Mouse (Mus musculus) left cerebral cortex, adult 8-10 months (tissue): ENCODE measurements around the gene Ccl2. TPM values are rescaled to one million over a fixed set of nuclear protein-coding genes. Genes with fewer than 3 reads are reported as not detected.

ENCODE experiments used
- total RNA-seq, 4 experiments: library from RNA; stranded (reverse); gene quantifications; 2 replicates each; pipeline ENCODE4 v1.2.4; 2022

Gene Ccl2
- total RNA-seq, 4 experiments from 2014 or later: not detected

Other genes starting within 250 kb of the Ccl2 start
- gene 5530401A14Rik, start 174.9 kb upstream of the Ccl2 start, total RNA-seq: under 1 TPM in 3 of 4 experiments, not detected in 1; 0.09 to 0.25 (median 0.09) TPM
- 10 to 100 TPM; 60.0 to 62.0 (median 60.9) TPM for gene Asic2, start 67.1 kb upstream of the Ccl2 start, total RNA-seq
- gene Gm17268, start 3.0 kb downstream of the Ccl2 start, total RNA-seq: not detected
- gene Ccl7, start 10.1 kb downstream of the Ccl2 start, total RNA-seq: not detected
- under 1 TPM in 2 of 4 experiments, not detected in 2; 0.49 to 0.62 TPM for gene Ccl11, start 22.3 kb downstream of the Ccl2 start, total RNA-seq
- 1 to 10 TPM in 1 of 4 experiments, under 1 TPM in 1, not detected in 2; 0.81 to 1.9 TPM for gene Ccl12, start 66.3 kb downstream of the Ccl2 start, total RNA-seq
- not detected for gene Ccl8, start 79.6 kb downstream of the Ccl2 start, total RNA-seq